Mouse (Mus musculus) Muller cell, postnatal 12 days (primary cell): ENCODE measurements at regions not wholly inside any gene's neighbourhood (a gene's known extent, or its start where the extent isn't known, plus 50 kb on each side); places are given as distances from the start of the nearest gene placed in this dataset.

Experiments used
- DNase-seq: peaks from one replicate; pipeline ENCODE4 v3.0.0-alpha.2; 2015; ENCODE audit errors: inconsistent ontology term

DNA sequence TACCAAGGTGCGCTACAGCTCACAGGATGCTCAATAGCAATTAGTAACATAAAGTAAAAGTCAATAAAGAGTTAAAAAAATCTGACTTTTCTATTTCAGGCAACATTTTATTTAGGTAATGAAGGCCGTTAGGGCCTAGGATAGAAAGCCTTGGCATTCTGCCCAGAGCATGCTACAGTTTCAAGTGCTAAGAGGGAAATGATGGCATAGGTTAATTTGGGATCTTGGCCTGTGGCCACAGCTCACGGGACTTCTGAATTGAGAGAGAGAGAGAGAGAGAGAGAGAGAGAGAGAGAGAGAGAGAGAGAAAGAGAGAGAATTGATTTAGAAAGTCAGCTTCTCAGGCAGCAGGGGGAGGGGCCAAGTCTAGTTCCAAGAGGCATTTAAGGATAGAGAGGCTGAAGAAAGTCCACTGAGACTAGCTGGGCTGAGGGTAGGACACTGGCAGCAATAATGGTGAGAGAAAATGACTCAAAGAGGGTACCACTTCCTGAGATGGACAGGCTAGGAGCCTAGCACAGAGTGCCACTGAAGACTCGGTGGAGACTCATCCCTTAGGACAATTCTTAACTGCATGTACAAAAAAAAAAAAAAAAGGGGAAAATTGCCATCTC is 52.6 kb upstream of the Klf14 start:
- DNase-seq: no peak

DNA sequence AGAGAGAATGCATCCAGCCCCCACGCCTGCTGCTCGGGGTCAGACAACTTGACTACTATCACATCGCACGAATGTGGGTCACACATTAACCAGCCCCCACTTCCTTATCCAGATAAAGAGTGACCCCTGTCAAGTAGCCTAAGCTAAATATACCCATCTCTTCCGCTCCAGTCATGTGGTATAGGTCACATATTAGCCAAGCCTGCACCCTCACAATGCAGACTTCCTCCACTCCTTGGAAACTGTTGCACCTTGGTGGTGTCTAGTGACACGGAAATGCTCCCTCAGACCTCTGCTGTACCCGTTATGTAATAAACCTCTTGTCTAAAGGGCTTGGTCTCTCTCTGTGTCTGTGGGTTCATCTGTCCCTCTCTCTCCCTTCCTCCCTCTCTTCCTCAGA is 57.7 kb upstream of the Klf14 start:
- no peak for DNase-seq

DNA sequence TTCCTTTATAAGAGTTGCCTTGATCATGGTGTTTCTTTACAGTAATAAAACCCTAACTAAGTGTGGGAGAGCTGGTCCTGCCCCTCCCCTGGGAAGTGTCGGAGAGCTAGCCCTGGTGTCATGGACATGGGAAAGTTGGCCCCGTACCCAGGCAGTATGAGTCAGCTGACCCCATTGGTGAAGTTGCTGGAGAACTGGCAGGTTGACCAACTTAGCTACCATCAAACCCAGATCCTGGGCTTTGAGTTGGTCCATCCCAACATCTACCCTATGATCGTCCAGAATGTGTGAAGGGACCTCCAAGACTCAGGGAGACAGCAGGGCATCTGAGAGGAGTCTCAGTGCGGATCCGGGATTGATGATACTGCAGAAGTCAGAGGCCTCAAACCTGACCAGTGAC is 62.9 kb upstream of the Klf14 start:
- no peak for DNase-seq

DNA sequence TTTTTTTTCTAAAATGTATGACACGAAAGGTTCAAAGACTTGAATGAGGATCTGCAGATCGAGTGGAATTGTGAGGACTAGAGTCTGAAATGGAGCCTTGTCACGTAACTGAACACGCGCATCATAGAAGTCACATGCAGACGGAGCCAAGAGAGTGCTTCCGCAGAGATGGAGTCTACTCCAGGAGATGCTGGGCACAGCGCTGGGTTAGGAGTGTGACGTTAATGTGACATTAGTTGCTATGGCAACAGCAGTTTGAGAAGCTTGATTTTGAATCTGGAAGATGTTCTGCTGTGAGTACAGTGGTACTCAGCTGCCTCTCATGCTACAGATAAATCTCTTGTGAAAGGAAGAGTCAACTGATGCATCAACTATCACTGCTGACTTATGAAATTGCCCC is 70.9 kb upstream of the Klf14 start:
- DNase-seq: no peak

DNA sequence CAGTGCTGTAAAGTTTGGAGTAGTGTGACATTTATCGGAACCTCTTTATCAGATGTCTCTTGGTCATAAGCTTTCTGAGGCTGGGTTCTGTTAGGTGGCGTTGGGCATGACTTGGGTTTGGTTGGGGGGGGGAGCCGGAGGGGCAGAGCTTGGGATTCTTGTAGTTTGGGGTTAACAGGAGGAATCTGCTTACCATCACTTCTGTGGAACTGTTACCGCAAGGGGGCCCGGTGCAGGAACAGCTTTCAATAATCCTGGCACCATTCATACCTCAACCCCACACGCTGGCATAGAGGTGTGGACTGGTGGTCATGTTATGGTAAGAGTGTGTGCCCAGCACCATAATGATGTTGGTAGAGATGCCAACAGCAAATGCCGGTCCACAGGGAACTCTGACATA is 72.1 kb upstream of the Klf14 start:
- DNase-seq: no peak

DNA sequence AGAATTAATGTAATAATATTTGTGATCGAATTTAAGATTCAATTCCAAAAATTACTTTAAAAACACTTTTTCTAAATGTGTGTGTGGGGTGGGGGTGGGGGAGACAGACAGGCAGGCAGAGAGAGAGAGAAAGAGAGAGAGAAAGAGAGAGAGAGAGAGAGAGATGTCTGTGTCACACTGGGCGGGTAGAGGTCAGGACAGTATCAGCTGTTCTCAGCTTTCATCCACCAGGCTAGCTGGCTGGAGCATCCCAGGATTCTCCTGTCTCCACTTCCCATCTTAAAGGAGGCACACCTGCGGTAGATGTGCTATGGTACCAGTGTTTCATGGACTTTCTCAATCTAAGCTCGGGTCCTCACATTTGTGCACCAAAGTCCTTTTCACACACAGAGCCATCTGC is 73.3 kb upstream of the Klf14 start:
- DNase-seq: no peak

DNA sequence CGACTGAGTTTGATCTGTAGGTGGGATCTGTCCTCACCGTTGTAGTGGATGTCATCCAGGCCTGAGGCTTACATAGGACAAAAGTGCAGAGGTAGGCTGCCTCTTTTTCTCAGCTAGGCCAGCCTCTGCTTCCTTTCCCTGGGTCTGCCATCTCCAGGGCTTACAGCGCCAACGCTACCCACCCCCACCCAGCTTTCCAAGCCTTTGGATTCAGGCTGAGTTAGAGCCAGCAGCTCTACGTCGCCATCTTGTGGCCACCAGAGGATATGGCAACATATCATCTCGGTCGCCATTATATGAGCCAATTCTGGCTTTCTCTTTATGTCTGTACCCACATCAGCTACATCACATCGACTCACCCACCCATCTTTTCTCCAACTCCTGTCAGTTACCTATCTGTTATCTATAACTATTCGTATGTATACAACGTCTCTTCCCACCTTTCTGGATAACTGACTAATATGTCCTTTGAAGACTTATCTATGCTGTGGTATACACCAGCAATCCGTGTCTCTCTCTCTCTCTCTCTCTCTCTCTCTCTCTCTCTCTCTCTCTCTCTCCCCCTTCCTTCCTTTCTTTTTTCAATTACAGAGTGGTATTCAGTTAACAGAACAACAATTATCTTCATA is 74.2 kb upstream of the Klf14 start:
- peak; percentile 76 for DNase-seq

DNA sequence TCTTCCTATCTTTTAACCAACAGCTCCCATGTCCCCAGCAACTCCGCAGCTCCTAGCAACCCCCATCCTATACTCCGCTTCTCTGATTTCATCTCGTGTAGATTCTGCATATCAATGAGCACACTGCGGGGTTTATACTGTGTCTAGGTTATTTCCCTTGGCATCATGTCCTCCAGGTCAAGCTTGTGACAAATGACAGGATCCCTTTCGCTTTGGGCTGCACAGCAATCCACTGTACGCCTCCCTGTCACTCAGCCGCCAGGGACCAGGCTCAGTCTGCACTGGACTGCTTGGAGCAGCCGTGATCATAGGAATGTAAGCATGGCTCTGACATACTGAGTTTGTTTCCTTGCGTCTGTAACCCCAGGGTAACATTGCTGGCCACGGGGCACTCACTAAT is 75.9 kb upstream of the Klf14 start:
- no peak for DNase-seq

DNA sequence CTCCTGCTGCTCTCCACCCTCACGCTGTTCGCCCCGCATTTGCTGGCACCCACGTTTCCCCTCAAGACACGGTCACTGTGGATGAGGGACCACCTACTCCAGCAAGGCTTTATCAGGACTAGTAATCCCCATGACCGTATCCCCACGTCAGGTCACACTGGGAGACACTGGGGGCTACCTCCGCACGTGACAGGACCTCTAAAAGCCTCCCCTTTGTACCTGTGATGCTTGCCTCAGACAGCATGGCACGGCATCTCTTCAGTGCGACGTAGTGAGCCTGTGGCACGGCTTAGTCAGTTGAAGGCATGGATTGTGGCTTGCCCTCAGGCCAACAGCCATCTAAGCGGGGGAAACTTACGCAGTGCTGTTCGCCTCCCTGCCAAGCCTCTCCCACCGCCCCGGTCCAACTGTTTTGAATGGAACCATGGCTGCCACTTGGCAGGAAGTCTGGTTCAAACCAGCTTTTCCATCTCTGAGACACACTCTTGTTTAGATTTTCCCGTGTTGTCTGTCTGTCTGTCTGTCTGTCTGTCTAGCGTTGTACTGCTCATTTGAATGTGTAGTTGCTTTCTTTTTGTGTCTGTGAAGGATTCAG is 79.0 kb upstream of the Klf14 start:
- peak; percentile 75 for DNase-seq

DNA sequence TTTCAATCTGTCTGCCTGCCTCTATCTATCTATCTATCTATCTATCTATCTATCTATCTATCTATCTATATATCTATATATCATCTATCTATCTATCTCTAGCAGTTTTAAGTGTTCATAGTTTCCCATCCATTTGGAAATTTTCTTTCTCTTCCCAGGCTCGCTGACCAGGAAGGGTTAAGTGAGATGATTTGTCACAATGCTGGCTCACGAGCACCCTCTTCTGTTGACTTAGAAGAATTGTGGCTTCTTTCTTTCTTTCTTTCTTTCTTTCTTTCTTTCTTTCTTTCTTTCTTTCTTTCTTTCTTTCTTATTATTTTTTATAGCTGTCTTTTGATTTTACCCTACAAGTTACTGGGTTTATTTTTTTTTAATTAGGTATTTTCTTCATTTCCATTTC is 79.6 kb upstream of the Klf14 start:
- peak; percentile 55 for DNase-seq

DNA sequence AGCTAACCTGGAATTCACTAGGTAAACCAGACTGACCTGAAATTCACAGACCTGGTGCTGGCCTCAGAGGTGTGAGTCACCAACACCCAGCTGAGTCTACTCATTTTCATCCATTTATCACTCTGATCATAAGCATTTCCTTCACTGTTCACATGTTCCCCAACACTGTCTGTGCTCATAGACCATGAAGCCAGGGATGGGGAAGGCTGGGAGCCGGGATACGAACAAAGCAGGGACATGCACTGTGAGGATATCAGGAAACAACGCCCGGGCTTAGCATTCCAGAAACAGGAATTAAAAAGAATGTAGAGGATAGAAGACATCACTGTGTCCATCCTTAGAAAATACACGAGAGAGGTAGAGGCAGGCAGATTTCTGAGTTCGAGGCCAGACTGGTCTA is 80.6 kb upstream of the Klf14 start:
- no peak for DNase-seq

DNA sequence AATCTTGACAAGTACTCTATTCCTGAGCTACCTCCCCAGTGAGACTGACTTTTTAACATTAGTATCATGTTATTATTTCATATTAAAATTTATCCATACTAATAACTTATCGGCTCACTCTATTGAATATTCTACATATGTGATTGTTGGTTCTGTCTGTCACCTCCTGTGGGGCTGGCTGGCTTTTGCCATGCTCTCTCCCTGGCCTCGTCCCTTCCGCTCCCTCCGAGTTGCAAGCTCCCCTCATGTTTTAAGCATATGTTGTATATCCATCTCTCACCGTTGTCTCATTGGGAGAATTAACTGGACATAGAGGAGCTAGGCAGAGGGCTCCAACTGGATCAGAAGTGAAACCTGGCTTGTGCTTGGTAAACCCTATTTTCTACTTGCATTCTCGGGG is 81.9 kb upstream of the Klf14 start:
- DNase-seq: no peak

DNA sequence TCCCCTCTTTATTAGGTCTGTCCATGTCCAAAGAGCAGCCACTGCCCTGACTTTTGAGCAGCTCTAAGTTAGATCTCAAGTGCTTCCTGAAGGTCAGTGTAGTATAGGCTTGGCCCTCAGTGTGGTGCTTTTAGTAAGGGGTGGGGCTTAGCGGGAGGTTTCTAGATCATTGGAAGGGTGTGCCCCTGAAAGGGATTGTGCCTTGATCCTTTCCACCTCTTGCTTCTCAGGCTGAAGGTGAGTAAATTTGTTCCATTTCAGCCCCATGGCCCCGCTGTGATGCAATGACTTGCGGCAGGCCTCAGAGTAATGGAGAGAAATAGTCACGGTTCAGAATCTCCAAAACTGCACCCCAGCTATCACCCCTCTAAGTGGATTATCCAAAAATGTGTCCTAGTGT is 84.5 kb upstream of the Klf14 start:
- DNase-seq: no peak

DNA sequence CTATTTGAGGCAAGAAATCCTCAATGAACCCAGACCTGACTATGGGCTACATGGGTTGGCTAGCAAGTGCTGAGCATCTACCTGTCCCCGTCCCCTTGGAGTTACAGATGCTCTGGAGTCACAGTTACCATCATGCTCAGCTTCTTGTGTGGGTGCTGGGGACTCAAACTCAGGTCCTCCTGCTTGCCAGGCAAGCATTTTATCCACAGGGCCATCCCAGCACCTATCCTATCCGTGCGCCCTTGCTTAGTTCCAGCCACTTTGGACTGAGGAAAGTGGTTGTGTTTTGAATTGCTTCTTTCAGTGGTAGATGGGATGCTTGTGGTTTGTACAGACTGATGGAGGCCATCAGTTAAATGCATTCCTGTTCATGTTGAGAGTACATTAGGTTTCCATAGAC is 85.0 kb upstream of the Klf14 start:
- no peak for DNase-seq

DNA sequence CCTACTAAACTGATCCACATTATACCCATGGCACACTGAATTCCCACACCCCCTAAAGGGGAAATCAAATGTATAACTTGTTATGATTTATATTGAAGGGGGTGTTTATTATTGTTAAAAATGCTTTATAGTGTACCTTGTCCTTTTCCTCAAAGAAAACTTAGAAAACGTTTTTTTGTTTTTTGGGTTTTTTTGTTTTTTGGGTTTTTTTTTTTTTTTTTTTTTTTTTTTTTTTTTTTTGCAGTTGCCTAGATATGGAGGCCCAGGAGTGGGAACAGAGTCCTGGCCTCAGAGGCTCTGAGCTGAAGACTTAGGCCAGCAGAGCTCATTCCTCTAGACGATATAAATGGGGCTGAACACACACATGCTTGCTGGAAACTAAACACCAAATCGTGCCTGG is 87.3 kb upstream of the Klf14 start:
- DNase-seq: no peak

DNA sequence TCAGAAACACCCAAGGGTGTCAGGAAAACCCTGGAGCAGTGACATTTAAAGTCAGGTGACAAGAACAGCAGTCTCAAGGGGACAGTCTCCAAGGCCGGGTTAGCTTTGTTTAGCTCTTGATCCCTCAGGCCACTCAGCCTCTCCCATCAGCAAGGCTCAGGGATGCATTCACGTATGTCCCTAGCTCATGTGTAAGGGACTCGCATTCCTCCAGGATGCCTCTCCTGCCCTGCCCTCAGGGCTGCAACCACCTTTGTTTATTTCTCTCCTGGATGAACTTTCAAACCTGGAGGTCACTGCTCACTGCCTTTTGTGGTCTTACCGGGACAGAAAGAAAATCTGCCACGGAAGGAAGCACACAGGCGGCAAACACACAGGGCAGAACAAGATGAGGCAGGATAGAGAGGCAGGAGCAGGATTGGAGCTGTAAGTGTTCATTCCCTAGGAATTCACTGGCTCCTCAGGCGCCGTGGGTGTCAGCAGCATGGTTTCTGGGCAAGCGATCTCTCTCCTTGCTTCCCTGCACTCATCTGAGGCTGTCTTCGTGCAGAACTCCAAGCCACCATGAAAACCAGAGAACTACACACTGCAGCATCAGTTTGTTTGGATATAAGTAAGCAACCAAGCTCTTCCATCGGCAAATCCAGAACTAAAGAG is 90.2 kb upstream of the Klf14 start:
- DNase-seq: no peak

DNA sequence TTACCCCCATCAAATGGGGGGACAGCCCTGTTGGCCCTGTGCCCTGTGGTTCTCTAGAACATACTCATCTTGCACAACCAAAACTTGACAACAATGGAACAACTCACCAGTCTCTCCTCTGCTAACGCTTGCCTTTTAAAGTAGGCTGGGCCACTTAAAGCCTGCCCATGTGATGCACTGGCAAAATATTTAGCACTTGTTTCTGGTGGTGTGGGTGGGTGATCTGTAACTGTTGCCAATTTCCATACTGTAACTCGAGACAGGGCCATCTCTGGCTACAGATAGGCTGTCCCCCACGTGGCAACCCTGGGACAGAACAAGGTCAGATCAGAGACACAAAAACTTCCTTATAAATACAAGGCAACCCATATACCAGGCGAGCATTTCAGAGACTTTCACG is 92.0 kb upstream of the Klf14 start:
- no peak for DNase-seq

DNA sequence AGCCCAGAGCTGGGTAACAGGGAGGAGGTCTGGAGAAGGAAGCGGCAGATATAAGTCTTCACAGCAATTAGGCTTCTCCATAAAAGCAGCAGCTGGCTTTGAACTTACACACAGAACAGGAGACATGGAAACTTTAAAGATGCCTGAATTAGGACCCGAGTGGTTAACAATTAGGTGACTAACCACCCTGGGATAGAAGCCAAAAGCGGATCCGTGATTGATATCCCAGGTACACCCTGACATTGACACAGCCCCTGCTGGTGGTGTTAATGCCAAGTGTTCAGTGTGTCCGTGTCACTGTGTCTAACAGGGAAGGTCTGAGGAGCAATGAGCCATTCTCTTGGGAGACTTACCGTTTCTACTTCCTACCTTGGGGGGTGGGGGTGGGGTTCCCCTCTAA is 92.9 kb upstream of the Klf14 start:
- no peak for DNase-seq

DNA sequence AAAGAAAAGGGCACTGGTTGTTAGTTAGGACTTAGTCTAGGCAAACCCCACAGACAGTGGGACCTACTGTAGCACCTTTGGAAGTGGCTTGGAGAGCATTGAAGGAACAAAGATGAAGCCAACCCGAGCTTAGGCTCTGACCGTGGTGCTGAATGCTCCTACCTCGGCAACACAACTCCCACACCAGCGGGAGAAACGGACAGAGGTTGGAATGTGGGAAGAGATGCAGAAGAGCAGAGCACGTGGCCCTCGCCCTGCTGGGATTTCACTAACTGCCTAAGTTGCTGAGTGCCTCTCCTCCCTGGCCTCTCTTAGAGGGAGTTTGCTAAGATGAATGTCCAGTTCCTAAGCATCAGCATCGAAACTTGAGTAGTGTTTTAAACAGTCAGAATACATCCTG is 94.1 kb upstream of the Klf14 start:
- DNase-seq: no peak

DNA sequence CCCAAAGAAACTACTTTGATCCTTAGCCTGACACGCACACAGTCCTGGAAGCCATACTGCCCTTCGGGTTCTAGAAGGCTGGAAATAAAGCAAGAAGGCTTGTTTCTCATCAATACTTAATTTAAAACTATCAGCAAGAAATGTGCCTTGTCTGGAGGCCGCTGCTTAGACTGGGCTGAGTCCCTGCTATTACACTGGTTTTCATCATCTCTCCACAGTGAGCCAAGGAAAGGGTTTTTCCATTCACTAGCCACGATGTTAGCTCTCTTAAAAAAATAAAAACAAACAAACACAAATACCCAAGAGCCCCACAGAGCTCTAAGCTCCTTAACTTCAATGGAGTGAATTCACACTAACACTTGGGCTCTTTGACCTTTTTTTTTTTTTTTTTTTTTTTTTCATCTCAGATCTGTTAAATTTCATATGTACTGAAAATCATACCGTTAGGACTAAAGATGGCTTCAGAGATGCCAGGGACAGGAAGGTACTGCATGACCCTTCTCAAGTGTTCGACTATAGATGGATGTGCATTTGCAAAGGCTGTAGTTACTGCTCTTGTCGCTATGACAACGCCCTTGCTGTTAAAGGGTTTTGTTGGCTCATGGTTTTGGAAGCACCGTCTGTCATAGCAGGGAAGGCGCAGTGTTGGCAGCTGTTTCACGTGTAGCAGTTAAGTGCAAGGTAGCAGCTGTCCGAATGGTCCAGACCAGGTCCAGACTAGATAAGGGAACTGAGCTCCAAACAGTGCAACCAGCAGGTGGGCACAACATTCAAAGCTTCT is 98.1 kb upstream of the Klf14 start:
- DNase-seq: no peak

DNA sequence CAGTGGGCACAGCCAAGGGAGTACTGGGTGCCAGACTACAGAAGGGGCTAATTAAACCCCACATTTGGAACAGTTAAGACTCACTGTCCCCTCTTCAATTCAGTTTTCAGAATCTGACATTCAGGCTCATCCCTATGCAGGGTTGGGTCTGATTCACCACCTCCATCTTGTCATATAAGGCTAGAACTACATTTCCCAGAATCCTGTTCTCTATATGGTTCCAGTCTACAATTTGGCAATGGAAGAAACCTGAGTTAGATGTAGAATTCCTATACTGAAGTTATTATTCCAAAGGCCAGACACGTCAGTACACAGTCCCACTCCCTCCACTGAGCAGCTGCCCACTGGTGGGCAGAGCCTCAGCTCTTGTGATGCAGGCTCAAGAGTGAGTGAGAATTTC is 99.4 kb upstream of the Klf14 start:
- no peak for DNase-seq

DNA sequence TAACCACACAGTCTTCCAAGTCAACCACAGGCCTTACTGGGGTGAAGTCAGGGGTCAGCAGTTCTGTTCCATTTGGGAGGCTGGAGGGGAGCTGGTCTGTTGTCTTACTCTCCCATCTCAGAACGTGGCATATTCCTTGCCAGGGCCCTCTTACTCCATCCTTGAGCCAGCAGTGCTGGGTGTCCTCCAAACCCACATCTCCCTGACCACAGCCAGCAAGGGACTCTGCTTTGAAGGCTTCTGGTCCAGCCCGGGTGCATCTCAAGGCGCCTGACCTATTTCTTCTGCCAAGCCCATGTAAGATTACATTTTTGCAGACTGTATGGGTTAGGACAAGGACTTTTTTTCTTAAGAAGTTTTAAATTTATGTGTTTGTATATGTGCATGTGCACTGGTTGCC is 100.1 kb upstream of the Klf14 start:
- DNase-seq: no peak

DNA sequence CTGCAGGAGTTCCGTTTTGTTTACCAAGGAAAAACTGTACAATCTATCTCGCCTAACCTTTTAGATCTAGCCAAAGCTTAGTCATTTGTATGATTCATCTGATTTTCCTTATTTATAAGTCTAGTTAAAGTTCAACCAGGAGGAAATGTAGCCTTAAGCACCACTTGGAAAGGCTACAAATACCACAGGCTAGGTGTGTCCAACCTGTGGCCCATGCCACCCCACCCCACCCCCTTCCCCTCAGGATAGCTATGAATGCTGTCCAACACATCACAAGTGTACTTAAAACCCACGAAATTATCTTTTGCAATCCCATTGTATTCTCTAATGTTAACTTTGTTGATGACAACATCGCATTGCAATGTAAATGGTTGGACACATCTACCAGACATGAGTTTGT is 102.9 kb upstream of the Klf14 start:
- DNase-seq: no peak
